Mouse (Mus musculus) olfactory bulb, adult 2 months (tissue): ENCODE results near the gene Gm14124.

Experiments used
- CTCF ChIP-seq: fragments of 200-500 bp; IDR thresholded peaks from 2 replicates; pipeline ENCODE4 v1.5.1; 2012; ENCODE audit warnings: low read depth, mild to moderate bottlenecking, low read length, moderate library complexity; ENCODE audit not compliant: insufficient read depth
- POLR2A ChIP-seq: fragments of 200-500 bp; IDR thresholded peaks from 2 replicates; pipeline ENCODE4 v1.6.1; 2012; ENCODE audit warnings: mild to moderate bottlenecking, low read depth, low read length, moderate library complexity; ENCODE audit not compliant: insufficient read depth

- TF ChIP-seq CTCF, result no peak
- no peak for TF ChIP-seq POLR2A
These were observed 61.7 kb downstream of the Gm14124 start for GRCm38 (mm10) chr2:150318973-150319372.
